Mouse (Mus musculus) limb, embryonic 12.5 days (tissue): ENCODE measurements at regions not wholly inside any gene's neighbourhood (a gene's known extent, or its start where the extent isn't known, plus 50 kb on each side); places are given as distances from the start of the nearest gene placed in this dataset.

Experiments used
- ATAC-seq: fragments of 200-750 bp; cut with Nextera tagmentation; 2 replicates; pipeline ENCODE4 v1.8.0; 2017; ENCODE audit warnings: low read depth, moderate TSS enrichment; ENCODE audit not compliant: insufficient number of reproducible peaks, insufficient read depth, low FRiP score, low TSS enrichment
- H3K27ac ChIP-seq: fragments of 300-500 bp; sonication (generic); 2 replicates; pipeline ENCODE4 v1.5.1; 2016; ENCODE audit warnings: mild to moderate bottlenecking, moderate library complexity
- H3K27me3 ChIP-seq: fragments of 300-500 bp; sonication (generic); 2 replicates; pipeline ENCODE4 v1.6.1; 2016; ENCODE audit warnings: mild to moderate bottlenecking, moderate library complexity
- H3K36me3 ChIP-seq: fragments of 300-500 bp; sonication (generic); 2 replicates; pipeline ENCODE4 v1.6.1; 2016; ENCODE audit warnings: mild to moderate bottlenecking, moderate library complexity
- H3K4me1 ChIP-seq: fragments of 300-500 bp; sonication (generic); replicated peaks from 2 replicates; pipeline ENCODE4 v1.6.1; 2016
- H3K4me2 ChIP-seq: fragments of 300-500 bp; sonication (generic); 2 replicates; pipeline ENCODE4 v1.6.1; 2016; ENCODE audit warnings: mild to moderate bottlenecking, moderate library complexity
- H3K4me3 ChIP-seq: fragments of 300-500 bp; sonication (generic); replicated peaks from 2 replicates; pipeline ENCODE4 v1.5.1; 2016; ENCODE audit warnings: mild to moderate bottlenecking
- H3K9ac ChIP-seq: fragments of 300-500 bp; sonication (generic); replicated peaks from 2 replicates; pipeline ENCODE4 v1.6.1; 2016; ENCODE audit warnings: mild to moderate bottlenecking, moderate library complexity
- H3K9me3 ChIP-seq: fragments of 300-500 bp; sonication (generic); 2 replicates; pipeline ENCODE4 v1.6.1; 2016; ENCODE audit warnings: mild to moderate bottlenecking, moderate library complexity
- WGBS: fragments of 180-500 bp; shearing (Covaris S2); methylation state at CpG from one replicate; pipeline ENCODE4 v1.1.7; 2016; 5-methylcytosine and 5-hydroxymethylcytosine counted together

- ATAC-seq: no peak; the same call in 1 of the 2 replicates
- H3K4me2 ChIP-seq: peak overlapping the region; percentile 67
- peak overlapping the region; percentile 41 for H3K4me3 ChIP-seq
- no peaks in the 10 kb centered on the region for H3K9me3 ChIP-seq
- H3K4me1 ChIP-seq: no peaks in the 10 kb centered on the region
- H3K27me3 ChIP-seq: peaks cover 9% of the 10 kb centered on the region
- H3K27ac ChIP-seq: no peak overlapping the region
- peak overlapping the region; percentile 44; the same call in 1 of the 2 replicates for H3K9ac ChIP-seq
- 16% methylated on average over 31 of the region's 31 CpGs for WGBS
- H3K36me3 ChIP-seq: no peaks in the 10 kb centered on the region
Measured at GRCm38 (mm10) chrX:19237048-19237737, 243.9 kb downstream of the Tex13c3 start.

DNA sequence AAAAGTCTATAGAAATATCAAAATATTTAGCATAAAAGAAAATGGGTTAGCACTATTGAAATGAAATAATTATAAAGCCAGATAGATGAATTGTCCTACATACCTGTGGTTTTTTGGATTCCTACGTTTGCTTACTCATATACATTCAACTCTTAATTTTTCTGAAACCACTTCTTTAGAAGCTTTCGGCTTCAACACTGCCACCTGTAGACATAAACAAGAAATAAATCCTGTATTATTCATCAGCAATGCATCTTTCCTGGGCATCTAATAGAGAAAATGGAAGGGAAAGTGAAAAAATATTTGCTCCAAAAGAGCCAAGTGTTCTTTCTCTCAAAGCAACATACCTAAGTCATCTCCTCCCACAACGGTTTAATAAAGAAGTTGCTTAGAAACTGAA lies 245.7 kb downstream of the Tex13c3 start:
- H3K9ac ChIP-seq: no peak overlapping the region
- no peaks in the 10 kb centered on the region for H3K9me3 ChIP-seq
- H3K27me3 ChIP-seq: peaks cover 9% of the 10 kb centered on the region
- H3K4me2 ChIP-seq: no peak overlapping the region
- H3K4me3 ChIP-seq: no peak overlapping the region
- no peaks in the 10 kb centered on the region for H3K36me3 ChIP-seq
- H3K27ac ChIP-seq: no peak overlapping the region
- WGBS: 79% methylated on average over 3 of the region's 3 CpGs
- no peaks in the 10 kb centered on the region for H3K4me1 ChIP-seq
- ATAC-seq: no peak

- no peak for ATAC-seq
- Histone ChIP-seq H3K4me1 (no peaks in the 10 kb centered on the region), H3K27me3 (peaks cover under 1% of the 10 kb centered on the region), H3K36me3 (no peaks in the 10 kb centered on the region), H3K27ac (no peak overlapping the region), H3K9ac (no peak overlapping the region), H3K4me3 (no peak overlapping the region), H3K4me2 (no peak overlapping the region), H3K9me3 (no peaks in the 10 kb centered on the region)
- 81% methylated on average over 3 of the region's 3 CpGs for WGBS
Measured at GRCm38 (mm10) chrX:19231823-19232222, 249.3 kb downstream of the Tex13c3 start.

DNA sequence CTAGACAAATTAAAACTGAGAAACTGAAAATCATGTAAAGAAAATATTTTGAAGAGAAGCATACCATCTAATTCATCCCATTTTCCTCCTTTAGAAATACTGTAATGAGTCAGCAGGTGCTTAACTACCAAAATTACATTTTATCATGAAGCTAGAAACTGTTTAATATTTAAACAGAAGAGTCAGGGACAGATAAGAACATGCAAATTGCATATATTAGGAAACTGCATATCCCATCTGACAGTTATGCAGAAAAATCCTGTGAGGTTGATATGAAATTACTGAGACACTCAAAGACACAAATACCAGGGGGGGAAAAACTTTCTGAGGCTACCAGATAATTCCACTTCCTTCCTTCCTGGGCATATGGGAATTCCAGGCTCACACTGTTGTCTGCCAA lies 257.8 kb downstream of the Tex13c3 start:
- Histone ChIP-seq H3K9ac (no peak overlapping the region), H3K4me3 (no peak overlapping the region), H3K27ac (no peak overlapping the region), H3K27me3 (no peaks in the 10 kb centered on the region), H3K36me3 (no peaks in the 10 kb centered on the region), H3K9me3 (no peaks in the 10 kb centered on the region), H3K4me2 (no peak overlapping the region), H3K4me1 (no peaks in the 10 kb centered on the region)
- ATAC-seq: no peak

GRCm38 (mm10) chrX:19220785-19221496 lies 260.2 kb downstream of the Tex13c3 start:
- Histone ChIP-seq H3K4me2 (no peak overlapping the region), H3K4me3 (no peak overlapping the region), H3K4me1 (no peaks in the 10 kb centered on the region), H3K9me3 (no peaks in the 10 kb centered on the region), H3K27me3 (no peaks in the 10 kb centered on the region), H3K36me3 (no peaks in the 10 kb centered on the region), H3K9ac (no peak overlapping the region), H3K27ac (no peak overlapping the region)
- no peak for ATAC-seq
- 85% methylated on average over 1 of the region's 1 CpGs for WGBS

DNA sequence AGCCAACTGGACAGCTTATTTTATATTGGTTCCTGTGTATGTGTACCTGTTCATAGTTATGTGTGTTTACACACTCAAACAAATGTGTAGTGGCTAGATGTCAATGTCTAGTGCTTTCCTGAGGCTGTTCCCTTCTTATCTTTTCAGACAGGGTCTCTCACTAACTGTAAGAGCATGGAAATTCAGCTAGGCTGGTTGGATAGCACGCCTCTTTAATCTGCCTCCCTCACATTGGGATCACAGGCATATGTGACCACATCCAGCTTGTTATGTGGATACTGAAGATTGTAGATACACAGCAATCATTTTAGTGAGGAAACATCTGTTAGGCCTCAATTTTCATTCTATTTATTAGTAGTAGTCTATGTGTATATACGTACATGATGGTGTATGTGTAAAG lies 261.4 kb downstream of the Tex13c3 start:
- no peaks in the 10 kb centered on the region for H3K36me3 ChIP-seq
- ATAC-seq: no peak
- H3K4me1 ChIP-seq: no peaks in the 10 kb centered on the region
- H3K9ac ChIP-seq: no peak overlapping the region
- WGBS: 80% methylated on average over 2 of the region's 2 CpGs
- no peak overlapping the region for H3K27ac ChIP-seq
- no peak overlapping the region for H3K4me3 ChIP-seq
- H3K4me2 ChIP-seq: no peak overlapping the region
- H3K27me3 ChIP-seq: no peaks in the 10 kb centered on the region
- H3K9me3 ChIP-seq: no peaks in the 10 kb centered on the region

DNA sequence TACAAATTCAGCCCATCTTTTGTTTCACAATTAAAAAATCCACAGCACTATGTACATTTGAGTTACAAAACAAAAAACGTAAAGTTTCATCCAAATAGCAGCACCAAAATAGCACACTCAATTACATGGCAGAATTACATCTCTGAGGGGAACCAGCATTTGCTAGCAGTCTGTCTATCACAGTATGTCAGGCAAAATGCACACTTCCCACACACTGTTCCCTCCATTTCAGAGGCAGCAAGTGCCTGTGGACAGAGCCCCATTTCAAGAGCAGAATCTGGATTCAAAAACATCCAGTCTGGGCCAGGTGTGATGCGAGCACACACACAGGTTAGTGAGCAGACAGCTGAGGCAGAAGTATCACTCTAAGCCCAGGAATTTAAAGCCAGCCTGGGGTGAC lies 261.8 kb downstream of the Tex13c3 start:
- ATAC-seq: no peak
- H3K4me1 ChIP-seq: no peaks in the 10 kb centered on the region
- no peaks in the 10 kb centered on the region for H3K9me3 ChIP-seq
- H3K4me2 ChIP-seq: no peak overlapping the region
- no peak overlapping the region for H3K4me3 ChIP-seq
- no peak overlapping the region for H3K9ac ChIP-seq
- H3K27ac ChIP-seq: no peak overlapping the region
- no peaks in the 10 kb centered on the region for H3K36me3 ChIP-seq
- no peaks in the 10 kb centered on the region for H3K27me3 ChIP-seq
- 92% methylated on average over 2 of the region's 2 CpGs for WGBS

- H3K27ac ChIP-seq: no peak overlapping the region
- H3K4me1 ChIP-seq: no peaks in the 10 kb centered on the region
- no peaks in the 10 kb centered on the region for H3K9me3 ChIP-seq
- no peak overlapping the region for H3K9ac ChIP-seq
- no peak overlapping the region for H3K4me2 ChIP-seq
- H3K4me3 ChIP-seq: no peak overlapping the region
- ATAC-seq: no peak
- WGBS: 63% methylated on average over 1 of the region's 1 CpGs
- no peaks in the 10 kb centered on the region for H3K27me3 ChIP-seq
- no peaks in the 10 kb centered on the region for H3K36me3 ChIP-seq
Measured at GRCm38 (mm10) chrX:19206420-19206819, 274.7 kb downstream of the Tex13c3 start.

DNA sequence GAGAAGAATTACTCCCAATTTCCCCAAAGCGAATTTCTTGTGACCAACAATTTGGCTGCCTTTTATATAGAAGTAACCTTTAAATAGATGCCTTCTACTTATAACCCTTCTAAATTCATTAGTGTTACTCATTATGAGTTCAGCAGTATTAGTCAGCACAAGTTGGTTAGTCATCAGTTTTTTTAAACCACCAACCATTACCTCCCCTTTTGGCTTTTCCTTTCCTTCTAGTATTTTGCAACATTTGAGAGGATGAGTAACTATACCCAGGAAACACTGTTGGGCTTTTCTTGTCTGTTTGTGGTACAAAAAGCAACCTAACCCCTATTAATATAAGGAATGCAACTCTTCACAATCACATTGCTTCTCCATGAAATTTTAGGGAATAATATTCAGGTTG lies 278.6 kb downstream of the Tex13c3 start:
- Histone ChIP-seq H3K27me3 (no peaks in the 10 kb centered on the region), H3K4me1 (no peaks in the 10 kb centered on the region), H3K36me3 (no peaks in the 10 kb centered on the region), H3K4me3 (no peak overlapping the region), H3K9me3 (no peaks in the 10 kb centered on the region), H3K4me2 (no peak overlapping the region), H3K27ac (no peak overlapping the region), H3K9ac (no peak overlapping the region)
- WGBS: 39% methylated on average over 1 of the region's 1 CpGs
- no peak for ATAC-seq

GRCm38 (mm10) chrX:19201383-19201782 lies 279.7 kb downstream of the Tex13c3 start:
- Histone ChIP-seq H3K9me3 (no peaks in the 10 kb centered on the region), H3K4me3 (no peak overlapping the region), H3K27me3 (no peaks in the 10 kb centered on the region), H3K9ac (no peak overlapping the region), H3K27ac (no peak overlapping the region), H3K4me1 (no peaks in the 10 kb centered on the region), H3K4me2 (no peak overlapping the region), H3K36me3 (no peaks in the 10 kb centered on the region)
- ATAC-seq: no peak
- 88% methylated on average over 1 of the region's 1 CpGs for WGBS

GRCm38 (mm10) chrX:19199531-19199930 lies 281.6 kb downstream of the Tex13c3 start:
- no peaks in the 10 kb centered on the region for H3K27me3 ChIP-seq
- WGBS: 85% methylated on average over 3 of the region's 3 CpGs
- no peak overlapping the region for H3K4me2 ChIP-seq
- H3K9me3 ChIP-seq: no peaks in the 10 kb centered on the region
- no peak overlapping the region for H3K4me3 ChIP-seq
- no peak for ATAC-seq
- H3K4me1 ChIP-seq: no peaks in the 10 kb centered on the region
- no peak overlapping the region for H3K9ac ChIP-seq
- no peak overlapping the region for H3K27ac ChIP-seq
- no peaks in the 10 kb centered on the region for H3K36me3 ChIP-seq

DNA sequence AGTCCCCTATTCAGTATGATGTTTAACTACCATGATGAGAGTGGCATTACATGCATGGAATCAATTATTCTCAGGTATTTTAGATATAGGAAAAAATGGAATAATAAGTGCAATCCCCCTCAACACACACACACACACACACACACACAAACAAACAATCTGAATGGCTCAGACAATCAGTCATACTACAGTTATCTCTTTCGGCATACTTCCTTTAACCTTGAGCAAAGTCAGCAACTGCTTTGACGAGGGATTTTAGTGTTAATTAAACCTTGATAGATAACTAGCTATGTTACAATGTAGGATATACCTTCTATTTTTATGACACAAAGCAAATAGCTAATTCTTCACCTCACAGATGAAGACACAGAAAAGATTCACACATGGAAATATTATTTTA lies 312.1 kb downstream of the Tex13c3 start:
- no peak overlapping the region for H3K4me3 ChIP-seq
- no peak overlapping the region for H3K9ac ChIP-seq
- H3K9me3 ChIP-seq: no peaks in the 10 kb centered on the region
- H3K36me3 ChIP-seq: no peaks in the 10 kb centered on the region
- H3K27me3 ChIP-seq: no peaks in the 10 kb centered on the region
- no peak overlapping the region for H3K27ac ChIP-seq
- no peak for ATAC-seq
- H3K4me1 ChIP-seq: no peaks in the 10 kb centered on the region
- 82% methylated on average over 2 of the region's 2 CpGs for WGBS
- H3K4me2 ChIP-seq: no peak overlapping the region
